Mouse (Mus musculus): ENCODE results near the gene Grb7.

Grb7 gene

DNA sequence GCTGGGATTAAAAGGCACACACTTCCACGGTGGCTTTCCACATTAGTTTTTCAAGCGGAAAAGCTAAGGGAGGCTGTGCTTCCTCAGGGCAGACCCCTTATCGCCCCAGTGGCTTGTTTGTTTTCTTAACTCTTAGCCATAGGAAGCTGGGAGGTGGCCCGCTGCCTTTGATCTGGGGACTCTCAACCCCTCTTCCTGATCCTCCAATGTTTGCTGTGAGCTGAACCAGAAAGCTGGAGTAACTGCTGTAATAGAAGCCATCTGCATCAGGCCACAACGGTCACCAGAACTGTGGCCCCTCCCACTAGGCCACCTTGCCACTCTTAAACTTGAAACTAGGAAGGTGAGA is at the start of gene Grb7:
Gene Grb7 (plus strand): TSS at position 182 of the 349 bp plus-strand sequence.
- DNase-seq (ENCODE audit: low spot score), result no peak

DNA sequence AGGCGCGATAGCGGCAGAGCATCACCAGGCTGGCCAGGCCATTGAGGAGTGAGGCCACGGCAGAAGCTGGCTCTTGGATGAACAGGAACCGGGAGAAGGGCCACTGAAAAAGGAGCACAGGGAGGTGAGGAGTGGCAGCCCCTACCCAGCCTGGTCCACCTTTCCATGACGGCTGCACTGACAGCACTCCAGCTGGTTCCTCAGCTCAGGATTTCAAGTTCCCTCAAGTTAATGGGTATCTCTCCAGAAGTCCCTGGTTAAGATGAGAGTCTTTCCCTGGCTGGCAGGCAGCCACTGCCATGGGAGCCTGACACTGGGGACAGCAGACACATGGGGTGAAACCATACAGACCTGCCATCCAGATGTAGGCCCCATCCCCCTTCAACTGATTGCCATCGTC is 48.2 kb upstream of the Grb7 start:
- no peak for DNase-seq (ENCODE audit: low spot score)

DNA sequence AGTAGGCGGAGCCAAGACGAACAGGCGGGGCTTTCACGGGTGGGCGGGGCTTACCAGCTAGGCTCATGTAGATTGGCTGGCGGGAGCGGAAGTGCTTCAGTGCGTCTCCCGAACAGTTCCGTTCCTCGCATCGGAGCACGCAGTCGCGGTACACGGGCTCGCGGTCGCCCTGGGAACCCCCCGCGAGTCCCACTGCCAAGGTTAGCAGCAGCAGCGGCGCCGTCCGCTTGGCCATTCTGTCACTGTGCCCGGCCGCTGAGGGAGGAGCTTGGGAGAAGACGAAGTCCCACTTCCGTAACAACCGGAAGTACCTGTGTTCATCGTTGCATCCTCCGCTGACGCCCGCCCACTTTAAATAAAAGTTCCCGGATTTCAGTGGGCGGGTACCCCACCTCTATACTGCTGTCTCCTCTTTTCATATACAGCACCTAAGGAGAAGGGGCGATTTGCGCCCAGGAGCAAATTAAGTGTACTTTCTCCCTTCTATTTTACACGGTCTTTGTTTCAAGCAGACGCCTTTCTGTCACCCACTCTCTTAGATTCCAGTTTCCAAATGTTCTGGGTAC is 46.0 kb upstream of the Grb7 start, which contains the start of gene Pgap3:
Gene Pgap3 (minus strand): TSS at position 330 of the 566 bp plus-strand sequence.
- DNase-seq (ENCODE audit: low spot score), result peak; percentile 76

DNA sequence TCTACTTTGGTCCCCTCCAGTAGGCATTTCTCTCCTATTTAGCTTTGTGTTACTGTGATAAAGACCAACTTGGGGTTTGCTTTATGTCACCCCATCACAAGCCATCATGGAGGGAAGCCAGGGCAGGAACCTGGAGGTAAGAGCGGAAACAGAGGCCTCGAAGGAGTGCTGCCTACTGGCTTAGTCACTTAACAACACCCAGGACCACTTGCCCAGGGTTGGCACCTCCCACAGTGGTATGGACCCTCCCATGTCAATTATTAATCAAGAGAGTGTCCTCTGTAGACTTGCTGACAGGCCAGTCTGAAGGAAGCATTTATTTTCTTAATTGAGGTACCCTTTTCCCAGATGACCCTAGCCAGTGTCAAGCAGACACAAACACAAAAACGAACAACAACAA is 45.4 kb upstream of the Grb7 start:
- no peak for DNase-seq (ENCODE audit: low spot score)

DNA sequence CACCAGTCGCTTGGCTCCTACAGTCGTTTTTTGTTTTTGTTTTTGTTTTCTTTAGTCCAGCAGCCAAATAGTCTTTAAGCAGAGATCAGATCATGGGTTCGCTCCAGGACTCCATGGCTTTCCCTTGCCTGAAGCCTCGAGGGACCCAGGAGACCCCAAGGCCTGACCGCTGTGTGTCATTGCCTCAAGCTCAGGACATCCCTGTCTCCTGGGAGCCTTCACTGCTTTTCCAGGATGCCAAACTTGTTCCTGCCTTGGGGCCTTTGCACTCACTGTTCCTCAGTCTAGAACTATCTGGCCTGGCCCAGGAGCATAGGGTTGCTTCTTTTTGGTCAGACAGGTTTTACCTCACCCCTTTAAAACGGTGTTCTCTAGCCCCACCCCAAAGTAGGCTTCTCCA is 39.6 kb upstream of the Grb7 start:
- DNase-seq (ENCODE audit: low spot score), result no peak

DNA sequence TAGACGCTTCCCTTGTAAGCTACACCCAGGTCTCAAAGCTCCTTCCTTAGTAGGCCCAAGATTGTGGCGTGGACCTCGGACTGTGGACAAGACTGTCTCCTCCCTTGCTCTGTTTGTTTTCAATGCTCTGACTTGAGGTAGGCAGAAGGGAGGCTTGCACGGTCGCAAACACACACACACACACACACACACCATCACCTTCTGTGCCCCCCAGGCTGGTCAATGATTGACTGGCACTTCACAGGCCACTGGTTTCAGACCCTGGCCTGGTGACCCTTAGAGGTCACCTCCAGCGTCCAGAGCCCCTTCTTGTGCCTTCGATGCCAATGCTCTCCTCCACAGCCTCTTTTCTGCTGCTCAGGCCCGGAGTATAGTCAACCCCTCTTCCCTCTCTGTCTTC is 37.3 kb upstream of the Grb7 start:
- DNase-seq (ENCODE audit: low spot score), result no peak

DNA sequence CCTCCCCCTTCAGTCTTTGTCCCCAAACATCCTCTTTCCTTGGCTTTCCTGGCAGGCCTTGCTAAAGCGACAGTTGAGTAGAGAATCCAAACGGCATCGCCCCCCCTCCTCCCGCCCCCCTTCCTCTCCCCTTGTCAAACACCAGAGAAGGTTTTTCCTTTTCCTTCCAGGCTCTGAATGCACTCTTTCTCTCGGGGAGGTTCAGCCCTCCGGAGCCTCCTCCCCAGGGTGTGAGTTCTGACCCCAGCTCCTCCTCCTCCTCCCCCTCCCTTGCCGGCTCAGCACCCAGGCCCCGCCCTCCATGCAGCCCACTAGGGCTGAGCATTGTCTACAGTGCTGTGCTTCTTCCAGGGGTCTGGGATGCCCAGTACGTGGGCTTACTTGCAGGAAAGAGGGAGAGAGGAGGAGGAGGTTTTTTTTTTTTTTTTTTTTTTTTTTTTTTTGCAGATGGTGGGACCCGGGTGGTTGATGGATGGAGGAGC is 36.8 kb upstream of the Grb7 start:
- DNase-seq (ENCODE audit: low spot score), result no peak

DNA sequence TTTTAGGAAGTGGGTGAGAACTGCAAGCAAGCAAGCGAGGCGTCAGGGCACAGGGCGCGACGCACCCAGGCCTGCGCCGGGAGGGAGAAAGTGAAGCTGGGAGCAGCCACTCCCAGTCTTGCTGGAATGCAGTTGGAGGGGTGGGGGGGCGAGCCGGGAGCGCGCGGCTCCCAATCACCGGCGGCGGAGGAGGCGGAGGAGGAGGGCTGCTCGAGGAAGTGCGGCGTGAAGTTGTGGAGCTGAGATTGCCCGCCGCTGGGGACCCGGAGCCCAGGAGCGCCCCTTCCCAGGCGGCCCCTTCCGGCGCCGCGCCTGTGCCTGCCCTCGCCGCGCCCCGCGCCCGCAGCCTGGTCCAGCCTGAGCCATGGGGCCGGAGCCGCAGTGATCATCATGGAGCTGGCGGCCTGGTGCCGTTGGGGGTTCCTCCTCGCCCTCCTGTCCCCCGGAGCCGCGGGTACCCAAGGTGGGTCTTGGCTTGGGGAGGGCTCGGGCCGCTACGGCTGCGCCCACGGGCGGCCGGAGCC is 33.9 kb upstream of the Grb7 start, which contains the start of gene Erbb2:
Gene Erbb2 (plus strand): TSS at position 198 of the 524 bp plus-strand sequence.
- peak; percentile 58 for DNase-seq (ENCODE audit: low spot score)

DNA sequence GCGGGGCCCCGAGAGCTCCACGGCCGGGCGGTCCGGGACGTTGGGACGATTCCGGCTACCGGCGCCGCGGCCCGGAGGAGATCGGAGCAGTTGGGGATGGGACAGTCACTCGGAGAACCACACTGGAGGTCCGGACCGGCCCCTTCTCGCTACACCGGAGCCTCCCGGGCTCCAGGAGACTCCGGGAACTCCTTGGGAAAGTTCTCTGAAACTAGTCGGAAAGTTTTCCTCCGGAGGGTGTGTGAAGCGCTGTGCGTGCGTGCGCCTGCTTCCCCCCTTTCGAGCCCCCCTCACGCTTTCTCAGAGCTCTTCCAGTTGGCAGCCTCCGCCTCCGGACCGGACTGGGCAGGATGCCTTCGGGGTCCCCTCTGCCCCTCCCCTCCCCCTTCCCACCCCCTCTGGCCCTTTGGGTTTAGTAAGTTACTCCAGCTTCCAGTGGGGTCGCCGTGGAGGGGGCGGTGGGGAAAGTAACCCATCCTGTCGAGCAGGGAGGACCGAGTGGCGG is 33.3 kb upstream of the Grb7 start:
- no peak for DNase-seq (ENCODE audit: low spot score)

DNA sequence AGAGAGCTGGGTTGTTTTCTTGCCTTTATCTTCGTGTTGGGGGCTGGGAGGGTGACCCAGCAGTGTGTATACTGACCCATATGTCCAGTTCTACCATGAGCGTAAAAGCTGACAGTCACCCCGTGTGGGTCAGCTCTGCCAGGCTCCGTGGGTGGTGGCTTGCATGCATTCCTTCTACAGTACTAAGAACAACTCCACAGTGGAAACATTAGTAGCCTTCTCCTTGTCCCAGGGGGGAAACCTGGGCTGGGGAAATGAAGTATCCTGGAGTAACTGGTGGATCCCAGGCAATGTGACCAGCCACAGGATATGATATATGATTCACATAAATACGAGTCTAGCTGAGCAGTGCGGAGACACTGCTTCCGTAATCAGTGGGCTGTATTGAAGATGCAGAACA is 32.5 kb upstream of the Grb7 start:
- no peak for DNase-seq (ENCODE audit: low spot score)

DNA sequence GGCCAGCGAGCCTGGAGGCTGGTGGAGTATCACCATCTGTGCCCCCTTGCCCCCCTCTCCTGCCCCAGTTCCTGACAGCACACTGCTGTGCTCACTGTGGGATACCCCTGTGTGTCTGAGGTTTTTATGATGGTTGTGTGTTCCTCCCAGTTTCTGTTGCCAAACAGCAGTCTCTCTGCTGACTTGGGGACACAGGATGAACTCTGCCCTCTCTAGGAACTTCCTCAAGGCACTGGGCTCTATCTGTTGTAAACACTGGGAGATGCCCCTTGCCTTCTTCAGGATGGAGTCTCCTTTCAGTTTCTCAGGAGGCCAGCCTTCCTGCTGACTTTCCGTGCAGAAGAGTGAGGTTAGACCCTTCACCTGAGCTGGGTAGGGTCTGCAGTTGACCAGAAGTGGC is 32.0 kb upstream of the Grb7 start:
- DNase-seq (ENCODE audit: low spot score), result no peak

DNA sequence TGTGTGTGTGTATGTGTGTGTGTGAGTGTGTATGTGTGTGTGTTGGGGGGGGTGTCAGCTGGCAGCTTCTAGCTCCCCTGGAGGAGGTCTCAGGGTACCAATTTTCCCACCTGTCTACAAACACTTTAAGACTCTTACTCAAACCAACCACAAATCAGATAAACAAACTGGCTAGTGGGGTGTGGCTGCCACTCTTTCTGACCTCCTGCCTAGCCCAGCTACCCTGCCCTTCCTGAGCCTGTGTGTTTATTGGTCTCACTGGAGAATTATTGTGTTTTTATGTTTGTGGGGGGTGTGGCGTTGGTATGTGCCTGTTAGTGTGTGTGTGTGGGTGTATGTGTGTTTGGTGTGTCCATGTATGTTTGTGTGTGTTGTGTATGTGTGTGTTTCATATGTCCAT is 29.1 kb upstream of the Grb7 start:
- no peak for DNase-seq (ENCODE audit: low spot score)

DNA sequence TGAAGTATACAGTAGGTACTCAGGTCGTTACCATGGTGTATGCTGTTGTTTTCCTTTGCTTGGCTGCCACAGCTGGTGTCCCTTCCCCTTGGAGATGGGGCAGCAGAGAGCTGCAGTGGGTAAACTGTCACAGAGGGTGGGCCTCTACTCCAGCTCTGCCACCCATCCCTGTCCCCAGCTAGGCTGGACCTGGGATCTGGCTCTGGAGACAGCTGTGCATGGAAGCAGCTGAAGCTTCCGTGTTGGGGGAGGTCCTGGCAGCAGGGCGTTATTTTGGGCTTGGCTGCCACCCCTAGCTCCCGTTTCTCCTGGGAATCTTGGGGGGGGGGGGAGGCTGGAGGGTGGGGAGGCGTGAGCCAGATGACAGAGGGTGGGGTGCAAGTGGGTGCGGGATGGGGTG is 27.9 kb upstream of the Grb7 start:
- DNase-seq (ENCODE audit: low spot score), result no peak

DNA sequence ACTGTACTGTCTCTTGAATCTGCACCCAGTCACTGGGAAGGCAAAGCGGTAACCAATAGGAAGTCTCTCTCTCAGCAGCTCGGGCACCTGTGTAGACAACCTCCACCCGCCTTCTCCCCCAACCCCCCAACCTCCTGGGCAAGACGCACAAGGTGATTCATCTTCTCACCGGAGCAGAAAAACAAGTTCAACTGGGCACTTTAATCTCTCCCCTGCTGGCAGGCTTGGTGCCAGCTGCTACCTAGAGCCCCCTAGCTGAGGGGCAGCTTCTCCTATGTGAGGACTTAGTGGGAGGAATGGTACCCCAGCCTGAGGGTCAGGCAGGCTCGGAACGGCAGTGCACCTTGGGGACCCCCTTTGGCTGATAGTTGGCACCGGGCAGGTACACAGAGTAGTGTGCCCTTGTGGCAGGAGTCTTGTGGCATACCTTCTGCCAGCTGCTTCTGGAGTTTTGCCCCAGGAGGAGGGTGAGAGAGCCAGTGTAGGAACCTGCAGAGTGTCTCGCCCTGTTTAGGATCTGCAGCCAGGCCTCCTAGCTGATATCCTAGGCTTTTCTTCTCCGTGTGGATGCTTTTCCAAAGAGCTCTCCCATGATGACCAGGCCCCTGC is 27.2 kb upstream of the Grb7 start:
- DNase-seq (ENCODE audit: low spot score), result no peak

DNA sequence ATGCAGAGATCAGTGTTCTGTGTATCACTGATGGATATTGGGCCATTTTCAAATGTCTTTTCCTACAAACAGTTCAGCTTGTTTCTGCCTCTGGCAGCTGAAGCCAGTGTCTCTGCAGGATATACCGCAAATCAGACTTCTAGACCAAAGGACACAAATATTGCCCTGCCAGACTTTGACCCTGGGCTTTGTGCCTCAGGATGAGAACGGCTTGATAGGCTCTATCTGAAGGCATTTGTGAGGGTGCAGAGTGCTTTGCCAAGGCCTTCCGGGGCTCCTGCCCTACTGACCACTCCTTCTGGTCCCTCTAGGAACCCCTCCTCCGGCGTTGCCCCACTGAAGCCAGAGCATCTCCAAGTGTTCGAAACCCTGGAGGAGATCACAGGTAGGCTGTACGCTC is 19.6 kb upstream of the Grb7 start:
- no peak for DNase-seq (ENCODE audit: low spot score)

DNA sequence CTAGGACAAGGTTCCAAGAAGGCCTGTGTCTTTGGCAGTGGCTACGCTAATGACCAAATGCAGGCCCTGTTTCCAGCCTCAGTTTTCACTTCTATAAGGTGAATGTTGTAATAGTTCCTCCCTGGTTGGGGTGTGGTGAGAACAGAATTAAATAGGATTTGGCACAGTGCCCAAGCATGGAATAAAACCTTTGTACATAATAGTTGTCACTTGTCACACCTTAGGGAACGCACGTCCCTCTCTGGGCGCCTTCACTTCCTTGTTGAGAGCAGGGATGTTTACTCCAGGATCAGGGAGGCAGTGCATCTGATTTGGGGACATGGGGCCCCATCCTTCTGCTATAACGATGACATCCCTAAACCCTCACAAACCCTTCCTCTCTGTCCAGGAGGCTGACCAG is 17.8 kb upstream of the Grb7 start:
- no peak for DNase-seq (ENCODE audit: low spot score)

DNA sequence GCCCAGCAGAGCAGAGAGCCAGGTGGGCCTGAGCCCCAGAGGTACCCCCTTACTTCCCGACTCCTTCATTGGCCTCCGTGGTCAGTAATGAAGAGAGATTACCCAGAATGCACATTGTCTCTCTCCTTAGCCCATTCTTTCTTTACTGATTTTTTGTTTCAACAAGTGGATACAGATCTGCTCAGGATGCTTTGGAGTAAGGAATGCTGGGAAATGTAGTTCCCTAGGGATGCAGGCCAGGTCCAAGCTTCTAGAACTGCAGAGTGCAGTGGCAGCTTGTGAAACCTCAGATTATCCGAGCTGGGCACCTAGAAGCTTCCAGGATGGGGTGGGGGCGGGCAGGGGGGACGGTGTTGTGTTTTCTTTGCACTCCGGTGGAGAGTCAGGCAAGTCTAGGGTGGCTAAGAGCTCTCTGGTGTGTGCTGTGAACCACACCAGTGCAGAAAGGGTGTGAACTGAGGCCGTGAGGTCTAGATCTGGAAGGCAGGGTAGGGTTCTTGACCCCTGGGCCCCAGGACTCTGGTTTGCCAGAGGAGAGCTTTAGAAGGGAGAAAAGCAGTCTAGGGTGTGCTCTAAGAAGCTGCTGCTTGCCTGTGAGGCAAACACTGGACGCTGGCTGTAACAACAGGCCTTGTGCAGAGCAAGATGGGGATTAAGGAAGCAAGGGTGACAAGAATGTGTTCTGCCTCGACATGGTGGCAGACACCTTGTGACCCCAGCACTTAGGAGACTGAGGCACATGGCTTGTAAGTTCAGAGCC is 14.3 kb upstream of the Grb7 start:
- no peak for DNase-seq (ENCODE audit: low spot score)

DNA sequence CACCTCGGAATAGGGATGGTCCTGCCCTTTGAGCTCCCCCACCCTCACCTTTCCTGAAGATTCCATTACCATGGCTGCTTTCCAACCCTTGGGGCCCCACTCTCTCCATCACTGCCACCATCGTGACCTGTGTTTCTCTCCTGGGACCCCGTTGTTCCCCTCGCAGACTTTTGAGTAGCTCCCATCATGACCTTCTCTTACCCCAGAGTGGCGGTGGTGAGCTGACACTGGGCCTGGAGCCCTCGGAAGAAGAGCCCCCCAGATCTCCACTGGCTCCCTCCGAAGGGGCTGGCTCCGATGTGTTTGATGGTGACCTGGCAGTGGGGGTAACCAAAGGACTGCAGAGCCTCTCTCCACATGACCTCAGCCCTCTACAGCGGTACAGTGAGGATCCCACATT is 10.5 kb upstream of the Grb7 start:
- DNase-seq (ENCODE audit: low spot score), result no peak

DNA sequence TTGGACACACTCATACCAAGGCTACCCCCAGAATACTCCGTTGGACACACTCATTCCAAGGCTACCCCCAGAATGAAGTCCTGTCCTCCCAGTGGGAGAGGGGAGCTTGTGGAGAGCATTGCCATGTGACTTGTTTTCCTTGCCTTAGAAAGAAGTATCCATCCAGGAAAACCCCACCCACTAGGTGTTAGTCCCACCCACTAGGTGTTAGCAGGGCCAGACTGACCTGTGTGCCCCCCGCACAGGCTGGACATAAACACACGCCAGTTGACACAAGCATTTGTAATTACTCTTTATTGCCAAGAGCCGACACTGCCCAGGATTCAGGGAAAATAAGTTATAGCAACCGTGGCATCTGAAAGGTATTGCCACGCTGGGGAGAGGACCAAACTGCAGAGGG is 8.8 kb upstream of the Grb7 start:
- DNase-seq (ENCODE audit: low spot score), result no peak

DNA sequence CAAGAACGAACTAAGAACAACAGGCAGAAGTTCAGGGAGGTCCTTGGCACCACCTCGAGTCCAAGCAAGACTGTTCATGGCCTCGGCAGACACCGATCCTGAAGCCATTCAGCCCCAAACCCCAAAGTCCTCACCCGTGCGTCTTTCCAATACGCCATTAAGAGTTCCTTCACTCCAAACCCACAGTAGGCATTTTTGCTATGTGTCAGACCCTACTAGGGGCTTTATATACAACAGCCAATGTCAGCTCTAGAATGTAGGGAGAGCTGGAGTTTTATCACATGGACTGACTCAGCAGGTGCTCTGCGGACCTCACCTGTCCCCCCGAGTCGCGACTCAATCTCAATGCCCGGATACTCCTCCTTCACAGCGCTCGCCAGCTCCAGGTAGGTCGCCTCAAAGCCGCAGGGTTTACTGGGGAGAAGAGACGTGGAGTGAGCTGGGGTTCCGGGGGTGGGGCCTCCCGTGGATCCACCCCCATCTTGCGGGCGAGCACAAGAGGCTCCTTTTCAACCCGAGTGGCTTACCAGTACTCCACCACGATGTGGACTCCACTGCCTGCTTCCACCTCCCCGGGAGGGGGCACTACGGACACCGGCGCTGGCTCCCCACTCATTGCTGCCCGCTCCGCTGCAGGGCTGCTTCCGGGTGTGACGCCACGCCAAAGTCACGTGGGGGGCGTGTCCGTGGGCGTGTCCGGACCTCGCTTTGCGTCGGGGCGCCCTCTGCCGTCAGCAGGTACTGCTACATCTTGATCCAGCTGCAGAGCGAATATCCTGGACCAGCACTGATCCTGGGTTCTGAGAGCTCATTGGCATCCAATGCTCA is 7.6 kb upstream of the Grb7 start, which contains the start of gene Mien1:
Gene Mien1 (minus strand): TSS at position 661 of the 828 bp plus-strand sequence.
- peak; percentile 94 for DNase-seq (ENCODE audit: low spot score)

DNA sequence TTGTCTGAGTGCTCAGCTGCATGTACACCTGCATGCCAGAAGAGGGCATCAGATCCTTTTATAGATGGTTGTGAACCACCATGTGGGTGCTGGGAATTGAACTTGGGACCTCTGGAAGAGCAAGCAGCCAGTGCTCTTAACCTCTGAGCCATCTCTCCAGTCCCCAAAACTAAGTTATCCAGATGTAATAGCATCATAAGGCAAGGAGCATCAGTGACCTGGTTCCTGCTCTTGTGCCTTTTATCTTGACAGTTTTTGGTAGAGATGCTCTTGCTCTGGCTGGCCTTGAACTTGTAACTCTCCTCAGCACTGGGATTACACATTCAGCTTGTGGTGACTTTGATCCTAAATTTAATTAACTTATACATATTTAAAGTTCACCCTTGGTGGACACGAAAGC is 2.5 kb upstream of the Grb7 start:
- DNase-seq (ENCODE audit: low spot score), result no peak

DNA sequence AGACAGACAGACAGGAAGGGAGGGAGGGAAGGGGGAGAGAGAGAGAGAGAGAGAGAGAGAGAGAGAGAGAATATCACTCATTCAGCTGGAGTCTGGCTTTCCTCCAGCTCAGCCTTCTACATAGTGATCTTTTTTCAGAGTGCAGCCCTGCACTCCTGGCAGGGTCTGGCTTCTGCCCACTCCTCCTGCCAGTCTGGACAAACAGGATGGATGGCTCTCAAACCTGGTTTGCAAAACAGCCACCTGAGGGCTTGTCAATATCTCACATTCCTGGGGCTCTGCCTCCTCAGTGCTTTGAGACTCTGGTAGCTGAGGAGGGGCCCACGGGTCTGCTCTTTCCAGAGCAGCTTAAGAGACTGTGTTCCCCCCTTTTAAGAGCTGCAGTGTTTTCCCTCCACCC is 956 bp upstream of the Grb7 start:
- no peak for DNase-seq (ENCODE audit: low spot score)
